Mouse (Mus musculus) cerebellum, postnatal 25 days (tissue): ENCODE measurements around the gene Pank4.

ENCODE experiments used
- DNase-seq, 2 experiments: peaks; one replicate each; pipeline ENCODE4 v3.0.0; 2021; ENCODE audit warnings: mixed read lengths in 2 of 2

Pank4 gene

GRCm38 (mm10) chr4:154963901-154964580, at the start of gene Pank4:
TSS of gene Pank4 (plus strand) at chr4:154964123.
- DNase-seq = peak; percentile 96 to 97

- no peak for DNase-seq
Observed at GRCm38 (mm10) chr4:154914252-154914651, 49.7 kb upstream of the Pank4 start.

- DNase-seq = no peak
Observed at GRCm38 (mm10) chr4:154914707-154915106, 49.2 kb upstream of the Pank4 start.

- DNase-seq = no peak
Observed at GRCm38 (mm10) chr4:154915286-154915685, 48.6 kb upstream of the Pank4 start.

- DNase-seq = no peak
Observed at GRCm38 (mm10) chr4:154916662-154917061, 47.3 kb upstream of the Pank4 start.

GRCm38 (mm10) chr4:154922291-154922690, 41.6 kb upstream of the Pank4 start:
- peak; percentile 56 to 66 for DNase-seq

- DNase-seq = no peak
Observed at GRCm38 (mm10) chr4:154922931-154923330, 41.0 kb upstream of the Pank4 start.

- DNase-seq = peak in 1 of 2 experiments; percentile 37
Observed at GRCm38 (mm10) chr4:154925413-154925812, 38.5 kb upstream of the Pank4 start.

- no peak for DNase-seq
Observed at GRCm38 (mm10) chr4:154926969-154927898, 36.7 kb upstream of the Pank4 start.

- no peak for DNase-seq
Observed at GRCm38 (mm10) chr4:154927899-154928337, 36.0 kb upstream of the Pank4 start.

GRCm38 (mm10) chr4:154928395-154929087, 35.4 kb upstream of the Pank4 start, which contains the start of gene Tnfrsf14:
TSS of gene Tnfrsf14 (minus strand) at chr4:154928563.
- no peak for DNase-seq

GRCm38 (mm10) chr4:154929088-154929660, 34.7 kb upstream of the Pank4 start:
- DNase-seq = no peak

- no peak for DNase-seq
Observed at GRCm38 (mm10) chr4:154933306-154933907, 30.5 kb upstream of the Pank4 start.

GRCm38 (mm10) chr4:154934800-154935199, 29.1 kb upstream of the Pank4 start:
- DNase-seq = no peak

GRCm38 (mm10) chr4:154935788-154936187, 28.1 kb upstream of the Pank4 start:
- DNase-seq = no peak

- DNase-seq = no peak
Observed at GRCm38 (mm10) chr4:154936542-154937255, 27.2 kb upstream of the Pank4 start.

- DNase-seq = no peak
Observed at GRCm38 (mm10) chr4:154937746-154938145, 26.2 kb upstream of the Pank4 start.

- DNase-seq = no peak
Observed at GRCm38 (mm10) chr4:154940156-154940555, 23.8 kb upstream of the Pank4 start.

GRCm38 (mm10) chr4:154941831-154942230, 22.1 kb upstream of the Pank4 start:
- DNase-seq = no peak

GRCm38 (mm10) chr4:154942632-154943322, 21.1 kb upstream of the Pank4 start:
- DNase-seq = no peak
